ENCODE assay signal across 22 mouse cellular contexts in genomic region chr17:44632292-44632691, GRCm38 (mm10).
DNase-seq lines count a peak whose midpoint lies in the region; ATAC-seq lines count a peak whose summit lies in the region.
"Had no signal": no experiment of that assay in that cellular context is flagged by ENCODE, and none has a peak within 500 bp of the region (broad histone marks: within the 10 kb centered on the region; RNA-seq: fewer than 3 reads in every experiment).

No protein-coding gene starts in this region.

- H3K4me2 ChIP-seq in liver, embryonic 11.5 days = no peak overlapping the region
- H3K4me2 ChIP-seq in liver, embryonic 12.5 days = no peak overlapping the region
- H3K4me2 ChIP-seq: embryonic facial prominence, embryonic 15.5 days; forebrain, embryonic 12.5 days; hindbrain, embryonic 13.5 days had no signal

- ATAC-seq in frontal cortex, adult (ENCODE audit: low TSS enrichment) = 0 out of 2 replicates have a peak, but pooled peaks have one; percentile 14
- 0 out of 2 replicates have a peak, but pooled peaks have one; percentile 36 for ATAC-seq in liver, embryonic 11.5 days (replicated peaks; ENCODE audit: low FRiP score)
- ATAC-seq in liver, embryonic 12.5 days = no peak
- peak; percentile 51; the same call in 1 of the 2 replicates for ATAC-seq in megakaryocyte progenitor cell, adult 5-6 weeks (replicated peaks; ENCODE audit: poor library complexity)
- ATAC-seq: activated CD4-positive, CD25-positive, alpha-beta regulatory T cell, adult 4 months; hindbrain, postnatal 0 days; Patski had no signal

- no peak overlapping the region for H3K4me3 ChIP-seq in liver, embryonic 11.5 days (ENCODE audit: low read depth, low read length)
- H3K4me3 ChIP-seq in liver, embryonic 12.5 days = no peak overlapping the region
- H3K4me3 ChIP-seq: embryonic facial prominence, embryonic 15.5 days; forebrain, embryonic 12.5 days; heart, embryonic 10.5 days; hindbrain, embryonic 13.5 days had no signal

- no peak overlapping the region for H3K27ac ChIP-seq in liver, embryonic 11.5 days (ENCODE audit: low read depth, low read length)
- no peak overlapping the region for H3K27ac ChIP-seq in liver, embryonic 12.5 days
- H3K27ac ChIP-seq: embryonic facial prominence, embryonic 15.5 days; forebrain, embryonic 12.5 days; heart, embryonic 10.5 days; hindbrain, embryonic 13.5 days; hindbrain, postnatal 0 days had no signal

- no peak for DNase-seq in frontal cortex, adult 2 months (ENCODE audit: extremely low spot score in 1 of 2, low spot score in 1 of 2)
- no peak for DNase-seq in liver, embryonic 11.5 days (ENCODE audit: low spot score)
- no peak for DNase-seq in cerebellum, adult 8-10 months
- no peak for DNase-seq in left cerebral cortex, postnatal 10 days (ENCODE audit: extremely low spot score in 1 of 2, low spot score in 2 of 2)
- DNase-seq: adrenal gland, postnatal 14 days; cerebellum, adult 11-12 months; cerebellum, adult 9-11 months; cerebellum, postnatal 36 days; embryo, embryonic 11 days; gastrocnemius, postnatal 36 days; heart, adult 18-20 months; heart, postnatal 10 days had no signal

- no peak overlapping the region for H3K9ac ChIP-seq in liver, embryonic 11.5 days (ENCODE audit: low read depth, low read length)
- H3K9ac ChIP-seq in liver, embryonic 12.5 days = no peak overlapping the region
- H3K9ac ChIP-seq: embryonic facial prominence, embryonic 15.5 days; forebrain, embryonic 12.5 days; hindbrain, embryonic 13.5 days had no signal

- H3K9me3 ChIP-seq in liver, embryonic 11.5 days (ENCODE audit: control insufficient read depth, low read length) = no peaks in the 10 kb centered on the region
- no peaks in the 10 kb centered on the region for H3K9me3 ChIP-seq in liver, embryonic 12.5 days (replicated peaks)
- H3K9me3 ChIP-seq: embryonic facial prominence, embryonic 15.5 days; forebrain, embryonic 12.5 days; heart, embryonic 10.5 days; hindbrain, embryonic 13.5 days had no signal

- no peaks in the 10 kb centered on the region for H3K27me3 ChIP-seq in liver, embryonic 11.5 days (replicated peaks; ENCODE audit: control insufficient read depth, insufficient read depth, low read length)
- H3K27me3 ChIP-seq in liver, embryonic 12.5 days (replicated peaks) = no peaks in the 10 kb centered on the region
- H3K27me3 ChIP-seq: embryonic facial prominence, embryonic 15.5 days; hindbrain, embryonic 13.5 days; Patski had no signal

- H3K4me1 ChIP-seq in liver, embryonic 11.5 days (replicated peaks; ENCODE audit: control insufficient read depth, insufficient read depth, low read length) = no peaks in the 10 kb centered on the region
- H3K4me1 ChIP-seq in liver, embryonic 12.5 days = peaks cover 10% of the 10 kb centered on the region
- H3K4me1 ChIP-seq: embryonic facial prominence, embryonic 15.5 days; forebrain, embryonic 12.5 days; hindbrain, embryonic 13.5 days had no signal

- no peaks in the 10 kb centered on the region for H3K36me3 ChIP-seq in liver, embryonic 11.5 days (ENCODE audit: control insufficient read depth, insufficient read depth, low read length)
- H3K36me3 ChIP-seq in liver, embryonic 12.5 days = no peaks in the 10 kb centered on the region
- H3K36me3 ChIP-seq: forebrain, embryonic 12.5 days; heart, embryonic 10.5 days; hindbrain, embryonic 13.5 days had no signal

- WGBS in liver, embryonic 11.5 days = 57% methylated on average over 4 of the region's 4 CpGs
- 53% methylated on average over 4 of the region's 4 CpGs for WGBS in liver, embryonic 12.5 days (ENCODE audit: insufficient replicate concordance)

- intact Hi-C loops in left cerebral cortex, postnatal 10 days (cut with DNase I) = no loop called here
